In the genomic region with DNA sequence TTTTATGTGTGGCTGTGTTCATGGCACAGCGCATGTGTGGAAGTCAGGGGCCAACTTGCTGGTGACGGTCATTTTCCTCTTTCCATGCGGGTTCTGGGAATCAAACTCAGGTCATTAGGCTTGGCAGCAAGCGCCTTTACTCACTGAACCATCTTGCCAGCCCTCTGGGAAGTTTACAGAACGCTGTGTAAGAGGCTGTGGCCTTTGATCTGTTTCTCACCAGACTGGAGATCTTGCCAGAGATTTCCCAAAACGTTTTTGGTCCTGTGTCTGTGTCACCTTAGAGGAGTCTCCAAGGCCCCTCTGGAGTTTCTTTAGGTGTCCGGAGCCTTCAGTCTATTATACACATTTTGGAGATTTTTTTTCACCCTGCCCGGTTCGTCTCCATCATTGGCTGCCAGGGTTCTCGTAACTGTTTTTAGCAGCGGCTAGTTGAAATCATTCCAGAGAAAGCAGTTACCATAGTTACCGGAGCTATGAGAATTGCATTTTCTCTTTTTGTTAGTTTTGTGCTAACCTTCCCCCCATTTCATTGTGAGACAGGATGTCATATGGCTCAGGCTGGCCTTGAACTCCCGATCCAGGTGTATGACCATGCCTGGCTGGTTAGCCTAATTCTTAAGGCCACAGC, we compare ENCODE assay signal across 27 mouse cellular contexts. TPM values are rescaled to one million over a fixed set of nuclear protein-coding genes. Genes with fewer than 3 reads are reported as not detected.
DNase-seq lines count a peak whose midpoint lies in the region; ATAC-seq lines count a peak whose summit lies in the region.
"Had no signal": no experiment of that assay in that cellular context is flagged by ENCODE, and none has a peak within 500 bp of the region (broad histone marks: within the 10 kb centered on the region; RNA-seq: fewer than 3 reads in every experiment).

No protein-coding gene starts in this region.

- ATAC-seq in forebrain, embryonic 15.5 days (replicated peaks) = no peak
- no peak for ATAC-seq in forebrain, embryonic 13.5 days
- ATAC-seq in lung, embryonic 15.5 days (ENCODE audit: borderline replicate concordance, extremely low read depth, low FRiP score, low TSS enrichment) = no peak
- no peak for ATAC-seq in CD4-positive, CD25-positive, alpha-beta regulatory T cell, adult 4 months
- ATAC-seq: inflammation-experienced regulatory T-cells, adult 6 months had no signal

- H3K4me2 ChIP-seq in forebrain, embryonic 15.5 days (replicated peaks) = no peak overlapping the region
- no peak overlapping the region for H3K4me2 ChIP-seq in forebrain, embryonic 13.5 days
- H3K4me2 ChIP-seq in lung, embryonic 15.5 days = no peak overlapping the region
- H3K4me2 ChIP-seq: embryonic facial prominence, embryonic 15.5 days; heart, embryonic 13.5 days; hindbrain, embryonic 12.5 days; limb, embryonic 13.5 days; neural tube, embryonic 12.5 days had no signal

- DNase-seq in layer of hippocampus, adult 9-11 months = peak; percentile 57
- DNase-seq in layer of hippocampus, adult 11-12 months (ENCODE audit: low spot score) = no peak
- DNase-seq in lung, postnatal 14 days = no peak
- DNase-seq in adipocyte (ENCODE audit: low spot score) = peak; percentile 57
- DNase-seq: adrenal gland, postnatal 36 days; cerebellum, adult 11 months; cerebellum, adult 9-11 months; gastrocnemius, postnatal 25 days; heart, adult 18-20 months; heart, postnatal 14 days; kidney, adult 8-10 months; kidney, postnatal 10 days; retina, postnatal 1 day; right cerebral cortex, postnatal 25 days; spleen, adult 18-20 months had no signal

- H3K36me3 ChIP-seq in forebrain, embryonic 15.5 days = peaks cover 24% of the 10 kb centered on the region
- H3K36me3 ChIP-seq in forebrain, embryonic 13.5 days (ENCODE audit: poor library complexity, severe bottlenecking) = peaks cover 31% of the 10 kb centered on the region
- H3K36me3 ChIP-seq in lung, embryonic 15.5 days = peaks cover 13% of the 10 kb centered on the region

- H3K27ac ChIP-seq in forebrain, embryonic 15.5 days (replicated peaks) = 0 out of 2 replicates have a peak overlapping the region, but pooled peaks have one; percentile 34
- H3K27ac ChIP-seq in forebrain, embryonic 13.5 days = no peak overlapping the region
- H3K27ac ChIP-seq in lung, embryonic 15.5 days = 0 out of 2 replicates have a peak overlapping the region, but pooled peaks have one; percentile 22
- H3K27ac ChIP-seq: embryonic facial prominence, embryonic 15.5 days; heart, embryonic 13.5 days; hindbrain, embryonic 12.5 days; limb, embryonic 13.5 days; liver, embryonic 14.5 days; macrophage; neural tube, embryonic 12.5 days had no signal

- H3K9ac ChIP-seq in forebrain, embryonic 15.5 days (replicated peaks) = no peak overlapping the region
- H3K9ac ChIP-seq in forebrain, embryonic 13.5 days = no peak overlapping the region
- H3K9ac ChIP-seq in lung, embryonic 15.5 days = no peak overlapping the region
- H3K9ac ChIP-seq: embryonic facial prominence, embryonic 15.5 days; heart, embryonic 13.5 days; hindbrain, embryonic 12.5 days; limb, embryonic 13.5 days; liver, embryonic 14.5 days; neural tube, embryonic 12.5 days had no signal

- WGBS in forebrain, embryonic 15.5 days = 44% methylated on average over 13 of the region's 13 CpGs
- 61% methylated on average over 13 of the region's 13 CpGs for WGBS in forebrain, embryonic 13.5 days
- WGBS in lung, embryonic 15.5 days = 49% methylated on average over 13 of the region's 13 CpGs

- H3K9me3 ChIP-seq in forebrain, embryonic 15.5 days = no peaks in the 10 kb centered on the region
- no peaks in the 10 kb centered on the region for H3K9me3 ChIP-seq in forebrain, embryonic 13.5 days (replicated peaks)
- no peaks in the 10 kb centered on the region for H3K9me3 ChIP-seq in lung, embryonic 15.5 days
- H3K9me3 ChIP-seq: embryonic facial prominence, embryonic 15.5 days; heart, embryonic 13.5 days; hindbrain, embryonic 12.5 days; limb, embryonic 13.5 days; neural tube, embryonic 12.5 days had no signal

- H3K27me3 ChIP-seq in forebrain, embryonic 15.5 days = no peaks in the 10 kb centered on the region
- H3K27me3 ChIP-seq in forebrain, embryonic 13.5 days = no peaks in the 10 kb centered on the region
- H3K27me3 ChIP-seq in lung, embryonic 15.5 days = no peaks in the 10 kb centered on the region
- H3K27me3 ChIP-seq: embryonic facial prominence, embryonic 15.5 days; heart, embryonic 13.5 days; hindbrain, embryonic 12.5 days; limb, embryonic 13.5 days; neural tube, embryonic 12.5 days had no signal

- H3K4me1 ChIP-seq in forebrain, embryonic 15.5 days = peaks cover 38% of the 10 kb centered on the region
- peaks cover 42% of the 10 kb centered on the region for H3K4me1 ChIP-seq in forebrain, embryonic 13.5 days
- H3K4me1 ChIP-seq in lung, embryonic 15.5 days = peaks cover 60% of the 10 kb centered on the region

- H3K4me3 ChIP-seq in forebrain, embryonic 15.5 days = no peak overlapping the region
- no peak overlapping the region for H3K4me3 ChIP-seq in forebrain, embryonic 13.5 days
- no peak overlapping the region for H3K4me3 ChIP-seq in lung, embryonic 15.5 days
- H3K4me3 ChIP-seq: embryonic facial prominence, embryonic 15.5 days; heart, embryonic 13.5 days; hindbrain, embryonic 12.5 days; limb, embryonic 13.5 days; neural tube, embryonic 12.5 days had no signal

RNA-seq across cellular contexts. Expression of a gene that starts 22.3 kb away (rescaled TPM):
- 23.1 and 24.0 TPM in 2 replicates for polyA plus RNA-seq in forebrain, embryonic 15.5 days (2015; fragmentation: Nextera tagmentation; extraction: Ambion mirVana)
- 16.9 and 17.3 TPM in 2 replicates for polyA plus RNA-seq in forebrain, embryonic 13.5 days (2015; fragmentation: Nextera tagmentation; extraction: Ambion mirVana)
- polyA plus RNA-seq in lung, embryonic 15.5 days (2015; fragmentation: Nextera tagmentation; extraction: Ambion mirVana) = 16.5 and 17.1 TPM in 2 replicates
- 10 to 100 TPM; 14.8 to 25.8 TPM for polyA plus RNA-seq in CD4-positive, CD25-positive, alpha-beta regulatory T cell, adult 4 months (2017; shearing (Covaris generic))

Comparison
In these comparisons a context has a peak if more than half of its experiments do, and no peak if none do; other contexts are left out.
1. DNase-seq: peak in layer of hippocampus, adult 9-11 months (single experiment) and adipocyte (single experiment); none in layer of hippocampus, adult 11-12 months (single experiment) and lung, postnatal 14 days (single experiment).